Mouse (Mus musculus) thymus, adult 2 months (tissue): ENCODE results near the gene Olfr430.

Experiments used
- CTCF ChIP-seq: fragments of 200-500 bp; IDR thresholded peaks from 2 replicates; pipeline ENCODE4 v1.5.1; 2012; ENCODE audit warnings: mild to moderate bottlenecking, control low read depth, low read length, moderate library complexity, borderline replicate concordance; ENCODE audit not compliant: control insufficient read depth, poor library complexity, insufficient read depth; ENCODE audit errors: extremely low read depth
- POLR2A ChIP-seq: fragments of 200-500 bp; IDR thresholded peaks from 2 replicates; pipeline ENCODE4 v1.6.1; 2012; ENCODE audit warnings: mild to moderate bottlenecking, low read length, control low read depth, moderate library complexity; ENCODE audit not compliant: control insufficient read depth, poor library complexity, insufficient read depth; ENCODE audit errors: extremely low read depth

DNA sequence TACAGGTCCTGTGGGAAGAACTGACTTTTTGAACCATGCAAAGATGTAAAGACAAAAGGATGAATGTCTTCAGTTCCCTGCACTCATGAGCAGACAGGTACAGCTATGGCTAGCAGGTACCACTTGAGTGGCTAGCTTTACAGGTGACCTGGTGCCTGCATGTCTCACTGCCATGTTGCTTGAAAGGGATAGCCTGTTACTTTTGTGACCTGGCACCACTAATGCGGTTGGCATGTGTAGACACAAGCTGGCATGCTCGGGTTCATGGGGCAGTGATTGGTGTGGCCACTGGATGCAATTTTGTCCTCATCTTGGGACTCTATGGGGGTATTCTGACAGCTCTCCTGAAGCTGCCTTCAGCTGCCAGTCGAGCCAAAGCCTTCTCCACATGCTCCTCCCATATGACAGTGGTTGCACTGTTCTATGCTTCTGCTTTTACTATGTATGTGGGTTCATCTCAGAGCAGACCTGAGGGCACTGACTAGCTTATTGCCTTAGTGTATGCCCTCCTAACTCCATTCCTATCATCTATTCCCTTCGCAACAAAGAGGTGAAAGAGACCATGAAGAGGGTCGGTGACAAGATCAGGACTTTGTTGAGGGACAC lies 14.4 kb upstream of the Olfr430 start:
- TF ChIP-seq CTCF, result no peak
- no peak for TF ChIP-seq POLR2A
